Mouse (Mus musculus) liver, embryonic 14.5 days (tissue): Measurements from ENCODE around the gene Rbp7.

Experiments
- CTCF ChIP-seq: IDR thresholded peaks from 2 replicates; pipeline ENCODE4 v1.5.1; 2016; ENCODE audit warnings: antibody characterized with exemption, low read depth, control low read depth
- EP300 ChIP-seq: IDR thresholded peaks from 2 replicates; pipeline ENCODE4 v1.6.1; 2016; ENCODE audit warnings: antibody characterized with exemption, low read depth

GRCm38 (mm10) chr4:149485825-149486206 is 31.0 kb upstream of the Rbp7 start:
- peak; percentile 23; the same call in 1 of the 2 replicates for TF ChIP-seq CTCF
- TF ChIP-seq EP300, result no peak
